Mouse (Mus musculus) erythroblast, embryonic 14.5 days (primary cell): Measurements from ENCODE around the gene Fry.

Experiments
- GATA1 ChIP-seq: IDR thresholded peaks from 2 replicates; pipeline ENCODE4 v1.6.1; 2012; ENCODE audit warnings: low read length, inconsistent platforms, mixed read lengths
- TAL1 ChIP-seq: IDR thresholded peaks from 3 replicates; pipeline ENCODE4 v1.6.1; 2012; ENCODE audit warnings: low read length, inconsistent platforms, mixed read lengths

DNA sequence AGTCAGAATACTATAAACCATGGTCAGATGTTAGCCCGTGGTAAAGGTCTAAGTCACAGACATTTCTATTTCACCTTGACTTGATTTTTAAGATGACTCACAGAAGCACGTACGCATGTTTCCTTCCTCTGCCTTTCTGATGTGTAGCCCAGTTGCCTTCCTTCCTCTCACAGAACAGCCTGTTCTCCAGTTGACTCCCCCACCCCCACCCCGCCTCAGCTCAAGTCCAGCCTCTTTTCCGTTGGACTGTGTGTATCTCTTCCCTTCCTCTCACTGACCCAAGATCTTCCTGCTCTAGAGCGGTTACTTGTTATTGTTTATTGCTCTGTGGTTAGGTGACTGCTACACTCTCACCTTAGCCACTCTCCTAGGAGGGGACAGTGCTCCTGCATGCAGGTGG lies 350.0 kb downstream of the Fry start:
- no peak for TF ChIP-seq GATA1
- TF ChIP-seq TAL1, result no peak
